Comparison of ENCODE assay signal across 8 mouse cellular contexts in the genomic region with DNA sequence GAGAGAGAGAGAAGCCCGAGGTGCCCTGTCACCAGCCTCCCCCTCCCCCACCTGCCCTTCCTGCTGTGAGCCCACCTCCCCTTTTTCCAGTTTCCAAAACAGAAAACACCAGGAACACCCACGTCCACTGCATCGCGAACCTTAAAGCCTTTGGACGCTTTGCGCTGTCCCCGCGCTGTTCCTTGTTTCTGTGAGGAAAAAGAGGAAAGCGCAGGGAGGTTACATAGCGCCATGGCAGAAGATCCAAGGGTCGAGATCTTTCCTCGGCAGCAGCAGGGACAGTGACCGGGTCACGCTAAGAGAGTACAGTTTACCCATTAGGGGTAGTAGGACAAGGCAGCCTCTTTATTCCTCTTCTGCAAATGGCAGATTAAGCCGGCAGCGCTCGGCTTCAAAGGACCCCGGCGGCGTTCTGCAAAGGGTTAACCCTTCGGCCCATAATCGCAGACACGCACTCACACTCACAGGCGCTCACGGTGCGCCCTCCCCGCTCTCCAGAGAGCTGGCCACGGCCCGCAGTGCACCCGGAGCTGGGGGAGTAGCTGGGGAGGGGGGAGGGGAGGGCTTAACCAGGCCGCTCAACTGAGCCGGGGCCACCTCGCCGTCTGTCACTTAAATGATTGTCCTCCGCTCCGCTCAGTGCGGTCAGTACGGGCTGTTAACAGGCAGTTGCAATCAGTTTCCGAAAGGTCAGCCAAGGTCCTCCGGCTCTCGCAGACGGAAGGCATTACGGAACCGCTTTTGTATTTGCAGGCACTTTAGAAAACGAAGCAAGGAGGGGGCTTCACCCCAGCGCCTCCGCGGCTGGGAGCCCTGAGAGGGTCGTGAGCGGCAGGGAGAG. TPM values are rescaled to one million over a fixed set of nuclear protein-coding genes. Genes with fewer than 3 reads are reported as not detected.
DNase-seq lines count a peak whose midpoint lies in the region; ATAC-seq and TF ChIP-seq lines count a peak whose summit lies in the region.

No protein-coding gene starts in this region.

- WGBS in kidney, adult 2 months = 4% methylated on average over 48 of the region's 50 CpGs
- WGBS in heart, embryonic 16.5 days = under 1% methylated on average over 50 of the region's 50 CpGs
- WGBS in limb, embryonic 11.5 days = 2% methylated on average over 46 of the region's 50 CpGs
- 2% methylated on average over 48 of the region's 50 CpGs for WGBS in midbrain, embryonic 12.5 days

- no peaks in the 10 kb centered on the region for H3K27me3 ChIP-seq in kidney, adult 2 months (replicated peaks; ENCODE audit: control insufficient read depth, insufficient read depth, low read length)
- peaks cover 50% of the 10 kb centered on the region for H3K27me3 ChIP-seq in heart, embryonic 16.5 days (ENCODE audit: control insufficient read depth, insufficient read depth, low read length)
- H3K27me3 ChIP-seq in limb, embryonic 11.5 days (ENCODE audit: control insufficient read depth, insufficient read depth, low read length) = peaks cover 63% of the 10 kb centered on the region
- H3K27me3 ChIP-seq in midbrain, embryonic 12.5 days = peaks cover 91% of the 10 kb centered on the region

- 0 out of 2 replicates have a peak, but pooled peaks cover 3% of the 10 kb centered on the region for H3K4me1 ChIP-seq in kidney, adult 2 months (ENCODE audit: control insufficient read depth, insufficient read depth, low read length)
- peaks cover 24% of the 10 kb centered on the region for H3K4me1 ChIP-seq in heart, embryonic 16.5 days (ENCODE audit: control insufficient read depth, insufficient read depth, low read length)
- H3K4me1 ChIP-seq in limb, embryonic 11.5 days (ENCODE audit: control insufficient read depth, insufficient read depth, low read length) = peaks cover 35% of the 10 kb centered on the region
- peaks cover 40% of the 10 kb centered on the region for H3K4me1 ChIP-seq in midbrain, embryonic 12.5 days

- no peaks in the 10 kb centered on the region for H3K36me3 ChIP-seq in kidney, adult 2 months (ENCODE audit: control insufficient read depth, insufficient read depth, low read length)
- no peaks in the 10 kb centered on the region for H3K36me3 ChIP-seq in heart, embryonic 16.5 days (ENCODE audit: control insufficient read depth, insufficient read depth)
- no peaks in the 10 kb centered on the region for H3K36me3 ChIP-seq in limb, embryonic 11.5 days (ENCODE audit: control insufficient read depth, insufficient read depth, low read length)
- H3K36me3 ChIP-seq in midbrain, embryonic 12.5 days = no peaks in the 10 kb centered on the region

- TF ChIP-seq CTCF in kidney, adult 2 months (conservative IDR thresholded peaks at IDR 0.05; ENCODE audit: insufficient read depth, insufficient read length, low read depth, low read length) = no peak

- H3K9me3 ChIP-seq in heart, embryonic 16.5 days (replicated peaks; ENCODE audit: control insufficient read depth, low read length) = no peaks in the 10 kb centered on the region
- H3K9me3 ChIP-seq in limb, embryonic 11.5 days (ENCODE audit: control insufficient read depth, low read length) = no peaks in the 10 kb centered on the region
- H3K9me3 ChIP-seq in midbrain, embryonic 12.5 days = no peaks in the 10 kb centered on the region

- ATAC-seq in heart, embryonic 16.5 days (replicated peaks; ENCODE audit: extremely low read depth, insufficient read depth, low FRiP score) = peak; percentile 37
- ATAC-seq in limb, embryonic 11.5 days (ENCODE audit: insufficient number of reproducible peaks, low FRiP score, low TSS enrichment, low read depth) = no peak
- peak; percentile 28 for ATAC-seq in midbrain, embryonic 12.5 days (ENCODE audit: low FRiP score, low read depth)

- peak overlapping the region; percentile 86 for H3K4me2 ChIP-seq in heart, embryonic 16.5 days (ENCODE audit: low read depth, low read length)
- H3K4me2 ChIP-seq in limb, embryonic 11.5 days (ENCODE audit: low read depth, severe bottlenecking) = peak overlapping the region; percentile 68
- H3K4me2 ChIP-seq in midbrain, embryonic 12.5 days (replicated peaks) = peak overlapping the region; percentile 59

- DNase-seq in kidney, adult 2 months = peak; percentile 70
- no peak for DNase-seq in kidney, adult 8-10 months
- peak; percentile 76 for DNase-seq in embryo, embryonic 11 days
- peak; percentile 63 for DNase-seq in limb, embryonic 11.5 days (ENCODE audit: low spot score)
- DNase-seq in thymus, postnatal 4 days = peak; percentile 63
- DNase-seq in ovary, adult 18-20 months (ENCODE audit: low spot score) = no peak

- TF ChIP-seq POLR2A in kidney, adult 2 months (IDR thresholded peaks at IDR 0.05; ENCODE audit: low read depth, low read length) = no peak

- H3K27ac ChIP-seq in kidney, adult 2 months (ENCODE audit: insufficient read depth, low read depth, low read length) = no peak overlapping the region
- peak overlapping the region; percentile 87 for H3K27ac ChIP-seq in heart, embryonic 16.5 days (ENCODE audit: low read length)
- H3K27ac ChIP-seq in limb, embryonic 11.5 days (replicated peaks; ENCODE audit: low read depth, low read length) = peak overlapping the region; percentile 81
- peak overlapping the region; percentile 92 for H3K27ac ChIP-seq in midbrain, embryonic 12.5 days (replicated peaks)

- H3K9ac ChIP-seq in heart, embryonic 16.5 days (ENCODE audit: low read length) = peak overlapping the region; percentile 73
- peak overlapping the region; percentile 32; the same call in 1 of the 2 replicates for H3K9ac ChIP-seq in limb, embryonic 11.5 days (ENCODE audit: low read length)
- H3K9ac ChIP-seq in midbrain, embryonic 12.5 days (replicated peaks) = peak overlapping the region; percentile 34; the same call in 1 of the 2 replicates

- peak overlapping the region; percentile 25 for H3K4me3 ChIP-seq in kidney, adult 2 months (ENCODE audit: insufficient read depth, low read depth, low read length)
- H3K4me3 ChIP-seq in heart, embryonic 16.5 days (ENCODE audit: low read length) = peak overlapping the region; percentile 54
- peak overlapping the region; percentile 29 for H3K4me3 ChIP-seq in limb, embryonic 11.5 days (ENCODE audit: low read depth, low read length)
- H3K4me3 ChIP-seq in midbrain, embryonic 12.5 days = peak overlapping the region; percentile 34

RNA-seq across cellular contexts. Expression of gene Bcor, which starts 23.7 kb away (rescaled TPM):
- polyA plus RNA-seq in kidney, adult 2 months (2012; rRNA removed) = 5.7 and 6.4 TPM in 2 replicates
- 11.5 and 13.5 TPM in 2 replicates for polyA plus RNA-seq in heart, embryonic 16.5 days (2015; fragmentation: Nextera tagmentation; extraction: Ambion mirVana)
- polyA plus RNA-seq in limb, embryonic 11.5 days (2014; fragmentation: Nextera tagmentation; extraction: Ambion mirVana) = 26.6 and 30.5 TPM in 2 replicates
- polyA plus RNA-seq in midbrain, embryonic 12.5 days (2016; fragmentation: Nextera tagmentation; extraction: Ambion mirVana) = 26.3 and 31.2 TPM in 2 replicates

Comparison
In these comparisons a context has a peak if more than half of its experiments do, and no peak if none do; other contexts are left out.
1. DNase-seq: peak in kidney, adult 2 months (single experiment), embryo, embryonic 11 days (single experiment), limb, embryonic 11.5 days (single experiment) and thymus, postnatal 4 days (single experiment); none in kidney, adult 8-10 months (0 of 2) and ovary, adult 18-20 months (single experiment).
2. Peak in every context shown above with its lines, with median percentiles within 50 percentile points of each other: H3K4me3 ChIP-seq, H3K4me2 ChIP-seq and H3K9ac ChIP-seq.